Mouse (Mus musculus): Measurements from ENCODE around the gene Nop58.

DNA sequence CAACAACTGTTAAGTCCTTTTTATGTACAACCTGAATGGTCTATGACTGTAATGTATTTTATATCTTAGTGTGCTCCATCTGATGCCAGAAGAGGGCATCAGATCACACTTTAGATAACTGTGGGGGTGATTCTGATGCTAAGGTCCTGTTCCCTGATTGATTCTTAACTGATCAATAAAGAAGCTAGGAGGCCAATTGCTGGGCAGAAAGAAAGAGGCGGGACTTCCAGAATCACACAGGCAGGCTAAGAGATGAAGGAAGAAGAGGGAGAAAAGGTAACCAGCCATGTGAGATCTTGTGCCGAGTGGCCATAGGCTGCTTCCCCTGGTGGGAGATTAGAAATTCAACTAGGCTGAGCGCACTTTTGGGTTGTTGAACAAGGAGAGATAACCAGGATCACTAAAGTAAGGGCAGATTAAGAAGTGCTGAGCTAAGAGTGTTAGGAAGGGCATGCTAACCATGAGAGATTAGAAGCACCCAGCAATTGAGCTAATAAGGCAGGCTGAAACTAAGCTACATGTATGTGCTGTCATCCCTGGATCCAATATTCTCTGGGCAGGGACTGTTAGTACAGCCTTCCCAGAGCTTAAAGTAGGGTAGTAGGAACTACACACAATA, 33.5 kb upstream of the Nop58 start:
- TF ChIP-seq GATA1 (IDR thresholded peaks at IDR 0.05; ENCODE audit: borderline replicate concordance, low read length) (no peak), FLI1 (IDR thresholded peaks at IDR 0.05; ENCODE audit: low read length) (no peak)

Data from megakaryocyte, embryonic 14.5 days (primary cell).